Mouse (Mus musculus) kidney, postnatal 14 days (tissue): Measurements from ENCODE around the gene Ccdc175.
A peak's percentile ranks its signal among the peaks of the same experiment; 100 is the strongest.

Source experiments
- DNase-seq: peaks from one replicate; pipeline ENCODE4 v3.0.0; 2022; ENCODE audit warnings: mixed read lengths

Gene Ccdc175

DNA sequence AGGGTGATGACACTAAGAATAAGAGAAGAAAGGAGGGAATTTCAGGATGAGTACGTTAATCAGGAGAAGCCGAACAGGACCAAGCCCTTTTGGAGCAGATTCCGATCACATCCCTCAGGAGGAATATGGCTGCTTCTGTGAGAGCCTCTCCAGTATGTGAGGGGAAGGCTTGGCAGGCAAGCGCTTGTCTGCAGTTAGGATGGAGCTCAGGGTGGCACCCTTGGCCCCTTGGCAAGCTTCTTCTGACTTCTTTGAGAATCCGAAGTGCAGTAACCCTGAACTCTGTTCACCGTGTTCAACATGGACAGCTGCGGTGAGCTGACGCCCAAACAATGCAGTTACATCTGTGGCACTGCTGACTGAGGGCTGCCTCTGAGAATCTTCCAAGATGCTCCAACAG lies 87.9 kb downstream of the Ccdc175 start:
- DNase-seq, result no peak

- DNase-seq, result no peak
Observed at GRCm38 (mm10) chr12:72089802-72090201, 95.0 kb downstream of the Ccdc175 start.

- no peak for DNase-seq
Observed at GRCm38 (mm10) chr12:72086166-72086825, 98.5 kb downstream of the Ccdc175 start.

DNA sequence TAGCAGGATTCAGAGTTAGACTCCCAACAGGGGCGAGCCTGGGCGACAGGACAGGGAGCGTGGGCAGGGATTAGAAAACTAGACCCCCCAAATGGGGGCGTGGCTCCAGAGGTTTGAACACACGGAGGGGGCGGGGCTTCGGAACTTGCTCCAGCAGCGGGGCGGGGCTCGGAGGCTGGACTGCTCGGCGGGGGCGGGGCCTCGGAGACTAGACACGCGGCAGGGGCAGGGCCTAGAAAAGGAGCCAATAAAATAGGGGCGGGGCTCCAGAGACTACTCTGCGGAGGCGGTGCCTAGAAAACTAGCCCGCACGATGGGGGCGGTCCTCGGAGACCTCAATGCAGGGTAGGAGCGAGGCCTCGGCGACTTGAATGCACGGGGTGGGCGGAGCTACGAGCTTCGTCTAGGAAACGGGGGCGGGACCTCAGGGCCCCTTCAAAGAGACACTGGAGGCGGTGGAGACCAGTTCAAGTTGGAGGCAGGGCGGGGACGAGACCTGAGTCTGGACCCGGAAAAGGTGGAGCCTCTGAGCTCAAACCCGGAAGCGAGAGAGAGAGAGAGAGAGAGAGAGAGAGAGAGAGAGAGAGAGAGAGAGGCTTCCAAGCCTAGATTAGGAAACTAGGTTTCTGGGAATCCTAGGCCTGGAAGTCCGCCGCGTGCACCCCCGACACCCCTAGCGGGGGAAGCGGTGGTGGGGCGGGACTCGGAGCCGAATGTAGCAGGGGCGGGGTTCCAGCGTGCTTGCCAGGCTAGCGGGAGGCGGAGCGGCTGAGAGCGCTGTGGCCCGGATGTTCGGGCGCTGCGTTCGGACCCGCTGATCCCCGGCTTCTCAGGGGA lies 99.3 kb downstream of the Ccdc175 start, which contains the start of the genes L3hypdh and Jkamp:
L3hypdh (minus strand) TSS at position 111 of the 837 bp plus-strand sequence.
Jkamp (plus strand) TSS at position 261 of the 837 bp plus-strand sequence.
- peak; percentile 100 for DNase-seq

GRCm38 (mm10) chr12:72085024-72085328 lies 99.9 kb downstream of the Ccdc175 start:
- DNase-seq, result no peak

DNA sequence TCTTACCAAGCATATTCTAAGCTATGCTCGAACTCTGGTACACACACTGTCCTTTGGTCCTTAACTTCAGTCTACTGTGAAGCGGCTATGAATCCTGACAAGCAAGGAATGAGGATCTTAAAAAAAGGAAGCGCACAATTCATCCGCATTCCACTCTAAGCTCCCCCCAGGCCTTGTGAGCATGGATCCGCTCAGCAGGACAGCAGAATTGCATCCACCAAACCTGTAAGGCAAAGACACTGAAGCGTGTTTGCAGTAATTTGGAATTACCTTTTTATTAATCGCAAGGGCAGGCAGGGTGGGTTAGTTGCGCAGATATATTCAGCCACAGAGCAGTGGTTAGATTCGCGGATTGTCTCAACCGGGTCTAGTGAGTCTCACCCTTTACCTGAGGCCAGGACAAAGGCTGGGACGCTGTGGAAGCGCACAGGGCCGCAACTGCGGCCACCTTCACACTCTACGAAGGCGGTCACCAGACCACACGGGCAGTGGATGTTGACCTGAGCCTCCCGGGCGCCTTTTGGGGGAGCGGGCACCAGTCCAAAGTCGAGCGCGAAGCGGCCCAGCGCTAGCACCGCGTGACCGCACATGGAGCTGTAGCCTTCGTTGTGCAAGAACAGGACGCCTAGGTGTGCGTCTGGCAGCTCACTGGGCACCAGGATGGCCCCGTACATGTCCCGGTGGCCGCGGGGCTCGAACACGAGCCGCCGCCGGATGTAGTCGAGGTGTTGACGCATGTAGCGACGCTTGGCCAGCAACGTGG lies 100.4 kb downstream of the Ccdc175 start:
- peak; percentile 89 for DNase-seq

DNA sequence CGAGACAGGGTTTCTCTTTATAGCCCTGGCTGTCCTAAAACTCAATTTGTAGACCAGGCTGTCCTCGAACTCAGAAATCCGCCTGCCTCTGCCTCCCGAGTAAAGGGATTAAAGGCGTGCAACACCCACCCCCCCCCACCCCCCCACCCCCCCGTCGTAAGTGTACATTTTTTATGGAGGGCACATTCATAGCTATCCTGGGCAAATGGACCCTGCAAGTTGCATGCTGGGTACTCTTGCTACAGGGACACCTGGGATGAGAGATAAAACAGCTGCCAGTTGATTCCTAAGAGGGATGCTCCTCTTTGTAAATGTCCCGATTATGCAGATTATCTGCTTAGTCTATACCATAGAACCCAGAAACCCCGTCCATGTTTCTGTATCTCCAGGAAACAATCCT lies 101.6 kb downstream of the Ccdc175 start:
- no peak for DNase-seq

GRCm38 (mm10) chr12:72082370-72082769 lies 102.5 kb downstream of the Ccdc175 start:
- DNase-seq, result peak; percentile 50

DNA sequence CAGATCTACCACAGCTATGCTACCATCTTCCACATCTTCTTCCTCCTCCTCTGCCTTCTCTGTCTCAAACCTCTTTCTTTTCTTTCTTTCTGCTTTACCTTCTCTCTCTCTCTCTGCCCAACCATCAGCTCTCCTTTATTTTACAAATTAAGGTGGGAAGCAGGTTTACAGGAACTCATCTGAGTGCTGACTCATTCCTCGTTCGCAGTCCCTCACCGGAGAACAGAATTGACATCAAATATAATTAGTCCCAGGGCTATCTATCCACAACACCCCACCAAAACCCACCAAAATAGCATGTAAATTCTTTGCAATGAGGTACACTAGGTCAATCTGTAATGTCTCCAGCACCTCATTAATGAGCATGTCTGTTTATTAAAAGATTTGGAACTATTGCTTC lies 102.9 kb downstream of the Ccdc175 start:
- DNase-seq, result no peak

DNA sequence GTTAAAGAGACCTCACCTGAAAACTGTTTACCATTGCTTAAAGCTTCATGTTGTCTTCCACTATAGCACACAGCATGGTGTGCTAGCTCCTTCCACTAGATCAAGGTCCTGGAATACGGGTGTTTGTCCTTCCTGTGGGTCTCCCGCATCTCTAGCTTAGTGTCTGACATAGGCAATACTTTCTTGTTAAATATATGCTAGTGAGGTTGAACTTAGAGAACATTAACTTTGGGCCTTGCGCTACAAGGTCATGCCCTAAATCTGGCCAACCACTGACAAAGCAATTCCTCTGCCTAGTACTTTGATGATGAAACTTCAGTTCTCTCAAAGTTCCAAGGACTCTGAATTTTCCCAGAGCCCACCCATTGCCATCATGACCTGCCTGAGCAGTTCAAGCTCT lies 106.6 kb downstream of the Ccdc175 start:
- peak; percentile 44 for DNase-seq

DNA sequence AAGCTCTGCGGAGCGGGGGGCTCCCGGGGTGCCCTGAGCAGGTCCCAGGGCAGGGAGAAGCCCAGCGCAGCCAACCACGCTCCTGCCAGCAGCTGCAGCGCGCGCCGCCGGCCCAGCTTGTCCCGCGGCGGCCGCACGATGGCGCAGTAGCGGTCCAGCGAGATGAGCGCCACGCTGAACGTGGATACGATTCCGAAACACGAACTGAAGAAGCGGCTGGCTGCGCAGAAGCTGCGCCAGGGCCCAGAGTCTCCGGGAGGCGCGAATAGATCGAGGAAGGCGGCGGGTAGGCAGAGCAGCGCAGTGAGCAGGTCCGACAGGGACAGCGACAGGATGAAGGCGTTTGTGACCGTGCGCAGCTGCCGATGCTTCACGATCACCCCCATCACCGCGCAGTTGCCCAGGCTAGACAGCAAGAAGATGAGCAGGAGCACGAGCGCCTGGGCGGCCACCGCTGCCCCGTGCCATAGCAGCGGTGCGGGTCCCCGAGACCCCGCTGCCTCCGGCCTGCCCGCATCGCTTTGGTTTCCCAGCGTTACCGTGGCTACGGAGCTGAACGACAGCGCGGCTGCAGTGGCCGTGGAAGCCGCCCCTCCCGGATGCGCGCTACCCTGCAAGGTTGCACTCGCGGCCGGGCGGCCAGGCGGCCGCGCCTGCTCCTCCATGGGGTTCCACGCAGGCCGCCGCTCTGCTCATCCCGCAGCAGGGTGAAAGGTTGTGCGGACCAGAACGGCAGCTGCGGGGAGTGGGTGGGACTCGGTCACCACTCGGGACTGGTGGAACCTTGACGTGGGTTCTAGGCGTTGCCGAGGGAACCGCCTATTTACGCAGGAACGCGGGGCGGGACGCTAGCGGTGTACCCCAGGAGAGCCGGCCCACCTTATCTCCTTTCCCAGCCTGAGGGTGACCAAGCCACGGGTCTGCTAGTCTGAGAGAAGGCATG lies 114.2 kb downstream of the Ccdc175 start, which contains the start of gene Gpr135:
Gpr135 (minus strand) TSS at position 799 of the 943 bp plus-strand sequence.
- DNase-seq, result peak; percentile 86

GRCm38 (mm10) chr12:72069626-72070326 lies 115.1 kb downstream of the Ccdc175 start:
- no peak for DNase-seq

DNA sequence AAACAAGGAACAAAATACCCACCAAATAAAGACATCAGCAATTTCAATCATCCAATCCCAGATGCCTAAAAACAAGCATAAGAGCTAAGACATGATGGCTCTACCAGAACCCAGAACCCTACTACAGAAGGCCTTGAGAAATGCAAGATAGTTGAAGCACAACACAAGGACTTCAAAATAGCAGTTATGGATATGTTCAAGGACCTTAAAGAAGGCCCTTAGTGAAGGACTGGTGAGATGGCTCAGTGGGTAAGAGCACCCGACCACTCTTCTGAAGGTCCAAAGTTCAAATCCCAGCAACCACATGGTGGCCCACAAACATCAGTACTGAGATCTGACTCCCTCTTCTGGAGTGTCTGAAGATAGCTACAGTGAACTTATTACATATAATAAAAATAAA lies 127.0 kb downstream of the Ccdc175 start:
- no peak for DNase-seq

DNA sequence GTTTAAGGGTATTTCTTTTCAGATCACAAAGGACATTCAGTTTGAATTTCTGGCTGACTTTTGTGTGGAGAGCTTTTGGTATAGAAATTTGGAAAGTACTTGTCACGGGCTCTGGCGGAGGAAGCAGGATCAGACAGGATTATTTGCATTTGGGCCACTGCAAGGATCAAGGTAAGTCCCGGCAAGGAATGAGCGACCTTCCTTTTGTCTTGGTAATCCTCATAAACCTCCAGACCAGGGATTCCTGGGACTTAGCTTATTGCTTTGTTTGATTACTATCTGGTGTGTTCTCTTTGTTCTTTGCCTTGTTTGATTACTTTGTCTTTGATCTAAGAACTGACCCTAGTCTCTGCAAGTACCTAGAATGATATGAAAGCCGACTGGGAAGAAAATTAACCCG lies 131.0 kb downstream of the Ccdc175 start:
- no peak for DNase-seq

DNA sequence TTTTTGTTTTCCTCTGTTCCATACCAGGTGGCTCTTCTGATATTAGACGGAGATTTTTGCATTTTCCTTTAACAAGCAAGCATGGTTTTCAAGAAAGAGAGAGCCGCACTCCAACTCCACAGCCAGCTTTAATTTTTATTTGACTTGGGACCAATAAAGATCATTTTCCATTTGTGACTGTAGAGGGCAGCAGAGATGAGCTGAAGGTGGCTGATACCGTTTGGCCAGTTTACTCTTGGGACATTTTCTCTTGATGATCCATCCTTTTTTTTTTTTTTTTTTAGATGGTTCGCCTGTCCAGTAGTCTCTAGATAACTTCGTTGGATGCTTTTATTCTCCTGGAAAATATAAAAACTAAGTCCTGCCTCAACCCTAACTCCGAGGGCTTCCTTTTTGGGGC lies 131.5 kb downstream of the Ccdc175 start:
- DNase-seq, result peak; percentile 42

DNA sequence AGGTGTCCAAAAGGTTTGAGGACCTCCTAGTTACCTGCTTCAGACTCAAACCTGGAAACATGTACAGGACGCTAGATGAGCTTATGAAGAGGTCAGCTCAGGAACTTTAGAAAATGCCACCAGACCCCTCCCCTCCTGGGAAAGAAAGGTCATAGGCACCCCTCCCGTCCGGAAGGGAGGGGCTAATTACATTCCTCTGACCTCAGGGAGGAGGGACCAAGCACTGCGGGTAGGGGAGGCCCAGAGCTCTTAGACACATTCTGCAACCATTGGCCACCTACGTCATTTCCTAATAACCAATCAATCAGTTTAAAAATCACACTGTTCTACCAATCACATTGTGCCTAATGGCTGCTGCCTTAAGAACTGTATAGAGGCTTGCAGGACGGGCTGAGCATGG lies 132.3 kb downstream of the Ccdc175 start:
- DNase-seq, result no peak
